Mouse (Mus musculus): ENCODE data around the gene Mfsd6. TPM values are rescaled to one million over a fixed set of nuclear protein-coding genes. Genes with fewer than 3 reads are reported as not detected.
A peak's percentile ranks its signal among the peaks of the same experiment; 100 is the strongest.

Mfsd6 gene
- 1 to 10 TPM; 6.1 to 6.4 TPM for total RNA-seq (2021)
- long read RNA-seq, experiment 1, full-length matches to known transcripts = 3 of 7 reads
- long read RNA-seq, experiment 1, partial matches to known transcripts = 2 of 7 reads
- long read RNA-seq, experiment 1, other reads (novel, unspliced or antisense) = 2 of 7 reads
- long read RNA-seq, experiment 2, full-length matches to known transcripts = 4 of 7 reads
- long read RNA-seq, experiment 2, partial matches to known transcripts = 3 of 7 reads
- long read RNA-seq, experiment 2, other reads (novel, unspliced or antisense) = 0 of 7 reads

GRCm38 (mm10) chr1:52727056-52727900 is at the start of gene Mfsd6:
Gene Mfsd6 (minus strand): TSS chr1:52727462.
- intact Hi-C loops (cut with DNase I; ENCODE audit: low total_unique reads) = no loop called here
- peak; percentile 61 for DNase-seq

GRCm38 (mm10) chr1:52765176-52766111 is 38.2 kb upstream of the Mfsd6 start:
- DNase-seq = no peak
- intact Hi-C loops (cut with DNase I; ENCODE audit: low total_unique reads) = no loop called here

GRCm38 (mm10) chr1:52763894-52764809 is 36.9 kb upstream of the Mfsd6 start:
- intact Hi-C loops (cut with DNase I; ENCODE audit: low total_unique reads) = no loop called here
- no peak for DNase-seq

- intact Hi-C loops (cut with DNase I; ENCODE audit: low total_unique reads) = no loop called here
- no peak for DNase-seq
Measured at GRCm38 (mm10) chr1:52758174-52758573, 30.9 kb upstream of the Mfsd6 start.

GRCm38 (mm10) chr1:52754331-52754730 is 27.1 kb upstream of the Mfsd6 start:
- intact Hi-C loops (cut with DNase I; ENCODE audit: low total_unique reads) = no loop called here
- no peak for DNase-seq

- intact Hi-C loops (cut with DNase I; ENCODE audit: low total_unique reads) = no loop called here
- DNase-seq = no peak
Measured at GRCm38 (mm10) chr1:52753828-52754227, 26.6 kb upstream of the Mfsd6 start.

GRCm38 (mm10) chr1:52752706-52753105 is 25.4 kb upstream of the Mfsd6 start:
- DNase-seq = no peak
- intact Hi-C loops (cut with DNase I; ENCODE audit: low total_unique reads) = no loop called here

GRCm38 (mm10) chr1:52751634-52752033 is 24.4 kb upstream of the Mfsd6 start:
- intact Hi-C loops (cut with DNase I; ENCODE audit: low total_unique reads) = no loop called here
- DNase-seq = no peak

GRCm38 (mm10) chr1:52749978-52750377 is 22.7 kb upstream of the Mfsd6 start:
- DNase-seq = no peak

GRCm38 (mm10) chr1:52748260-52748659 is 21.0 kb upstream of the Mfsd6 start:
- peak; percentile 52 for DNase-seq
- intact Hi-C loops (cut with DNase I; ENCODE audit: low total_unique reads) = loop anchor here (2.0 kb wide), 1 partner anchor 99 kb away; no protein-coding TSS in a partner anchor

More at GRCm38 (mm10) chr1:52749978-52750377, 22.7 kb upstream of the Mfsd6 start:
- intact Hi-C loops (cut with DNase I; ENCODE audit: low total_unique reads) = loop anchor here (2.0 kb wide), 1 partner anchor 101 kb away; no protein-coding TSS in a partner anchor

- DNase-seq = no peak
- intact Hi-C loops (cut with DNase I; ENCODE audit: low total_unique reads) = no loop called here
Measured at GRCm38 (mm10) chr1:52742567-52742966, 15.3 kb upstream of the Mfsd6 start.

- intact Hi-C loops (cut with DNase I; ENCODE audit: low total_unique reads) = no loop called here
- no peak for DNase-seq
Measured at GRCm38 (mm10) chr1:52734208-52734607, 6.9 kb upstream of the Mfsd6 start.

GRCm38 (mm10) chr1:52730258-52730657 is 3.0 kb upstream of the Mfsd6 start:
- intact Hi-C loops (cut with DNase I; ENCODE audit: low total_unique reads) = no loop called here

GRCm38 (mm10) chr1:52728857-52729489 is 1.7 kb upstream of the Mfsd6 start:
- DNase-seq = no peak
- intact Hi-C loops (cut with DNase I; ENCODE audit: low total_unique reads) = no loop called here

More at GRCm38 (mm10) chr1:52730258-52730657, 3.0 kb upstream of the Mfsd6 start:
- DNase-seq = no peak

- intact Hi-C loops (cut with DNase I; ENCODE audit: low total_unique reads) = no loop called here
- peak; percentile 47 for DNase-seq
Measured at GRCm38 (mm10) chr1:52726371-52727055, 749 bp downstream of the Mfsd6 start.

- intact Hi-C loops (cut with DNase I; ENCODE audit: low total_unique reads) = no loop called here
- DNase-seq = no peak
Measured at GRCm38 (mm10) chr1:52722586-52722985, 4.7 kb downstream of the Mfsd6 start.

- intact Hi-C loops (cut with DNase I; ENCODE audit: low total_unique reads) = no loop called here
- DNase-seq = no peak
Measured at GRCm38 (mm10) chr1:52719096-52719495, 8.2 kb downstream of the Mfsd6 start.

Data from gastrocnemius, postnatal 14 days (tissue).